Mouse (Mus musculus): ENCODE measurements around the gene Plppr1.

Plppr1 gene

DNA sequence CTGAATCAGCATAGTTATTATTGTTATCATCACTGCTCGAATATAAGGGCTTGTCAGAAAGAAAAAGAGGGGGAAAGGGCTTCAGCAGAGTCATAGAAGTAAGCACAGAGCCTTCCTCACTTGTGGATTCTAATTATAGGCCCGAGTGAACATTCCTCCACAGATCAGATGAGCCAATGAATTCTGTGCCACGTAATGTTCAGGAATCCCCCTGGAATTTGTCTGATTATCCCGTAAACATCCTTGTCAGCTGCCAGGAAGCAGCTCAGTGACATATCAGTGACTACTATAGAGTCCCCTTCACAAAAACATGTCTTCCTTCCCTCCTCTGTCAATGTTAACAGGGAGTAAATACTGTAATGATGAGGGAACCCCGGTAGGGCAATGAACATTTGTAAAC is 50.9 kb downstream of the Plppr1 start:
- no peak for DNase-seq (ENCODE audit: low spot score in 2 of 2)

DNA sequence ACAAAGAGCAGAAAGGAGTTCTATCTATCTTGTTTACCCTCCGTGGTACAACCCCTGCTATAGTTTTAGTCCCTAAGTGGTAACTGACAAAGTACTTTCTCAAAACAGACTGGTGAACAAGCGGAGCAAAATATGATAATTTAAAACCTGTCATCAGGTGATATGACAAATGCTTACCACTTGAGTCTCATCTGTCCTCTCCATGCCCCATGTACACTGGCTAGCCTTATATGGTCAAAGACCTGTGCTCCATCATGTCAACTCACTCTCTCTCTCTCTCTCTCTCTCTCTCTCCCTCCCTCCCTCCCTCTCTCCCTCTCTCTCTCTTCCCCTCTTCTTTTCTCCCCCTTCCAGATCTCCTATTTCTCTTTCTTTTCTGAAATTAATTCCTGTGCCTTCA is 59.8 kb downstream of the Plppr1 start:
- no peak for DNase-seq (ENCODE audit: low spot score in 2 of 2)

DNA sequence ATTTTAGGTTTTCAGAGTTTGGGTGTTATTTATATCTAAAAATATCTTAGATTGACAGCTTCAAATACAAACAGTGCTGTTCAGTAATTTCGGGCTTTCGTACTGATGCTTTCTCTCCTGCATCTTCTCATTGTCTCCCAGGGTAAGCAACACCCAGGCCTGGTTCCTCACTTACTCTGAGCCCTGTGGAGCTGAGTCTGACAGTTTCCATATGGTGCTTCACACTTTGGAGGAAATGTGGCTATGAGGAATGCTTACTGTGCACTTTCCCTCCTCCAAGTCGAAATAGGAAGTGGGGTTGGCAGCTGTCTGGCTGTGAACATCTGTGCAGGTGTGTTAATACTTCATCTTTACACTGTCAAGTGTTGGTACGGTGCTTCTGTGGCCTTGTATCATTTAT is 85.7 kb downstream of the Plppr1 start:
- DNase-seq (ENCODE audit: low spot score in 2 of 2): no peak

DNA sequence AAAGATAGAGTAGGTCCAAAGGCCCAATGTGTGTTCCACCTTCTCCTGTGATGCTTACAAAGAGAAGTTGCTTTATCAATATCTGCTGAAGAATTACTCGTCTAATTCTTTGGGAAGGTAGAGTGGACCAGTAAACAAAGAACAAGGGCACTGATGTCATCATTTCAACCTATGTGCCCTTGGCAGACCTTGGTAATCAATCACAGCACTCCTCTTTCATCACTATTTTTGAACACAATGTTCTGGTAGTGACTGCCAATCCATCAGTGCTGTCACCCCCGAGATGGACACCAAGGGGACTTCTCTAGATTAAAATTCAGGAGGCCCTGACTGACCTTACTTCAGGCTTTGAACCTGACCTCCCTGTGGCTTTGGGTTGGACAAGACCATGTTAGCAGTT is 89.7 kb downstream of the Plppr1 start:
- DNase-seq (ENCODE audit: low spot score in 2 of 2): no peak

DNA sequence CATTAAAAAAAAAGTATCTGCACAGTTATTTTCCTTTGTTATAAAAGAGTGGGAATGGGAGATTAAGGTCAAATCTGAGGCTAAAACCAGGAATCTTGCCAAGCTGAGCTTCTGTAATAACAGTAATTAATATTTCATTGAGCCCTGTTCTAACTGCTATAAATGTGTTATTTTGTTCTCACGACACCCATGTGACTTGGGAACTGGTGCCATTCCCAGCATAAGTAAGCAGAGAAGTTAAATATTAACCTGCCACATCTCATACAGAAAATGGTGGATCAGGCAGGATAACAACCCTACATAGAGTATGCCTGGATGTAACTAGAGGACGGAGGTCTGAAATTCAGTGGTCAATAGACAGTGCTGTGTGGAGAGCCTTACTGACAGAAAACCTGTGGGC is 90.2 kb downstream of the Plppr1 start:
- no peak for DNase-seq (ENCODE audit: low spot score in 2 of 2)

DNA sequence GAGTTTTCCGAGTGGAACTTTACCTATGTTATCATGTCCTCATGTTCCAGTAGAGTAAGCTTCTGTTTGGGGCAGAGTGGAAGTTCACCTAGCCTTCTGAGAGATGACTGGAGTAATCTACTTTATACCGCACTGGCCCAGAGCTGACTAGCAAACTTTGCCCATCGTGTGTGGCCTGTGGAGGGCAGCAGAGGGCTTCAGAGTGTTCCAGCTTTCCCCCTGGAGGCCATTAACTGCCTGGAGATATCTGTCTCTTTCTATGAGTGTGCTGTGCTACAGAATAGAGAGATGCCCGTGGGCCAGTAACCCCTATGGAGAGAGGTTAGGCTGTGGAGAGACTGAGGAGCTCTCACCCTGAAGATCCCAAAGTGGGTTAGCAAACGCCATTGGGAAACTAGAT is 94.8 kb downstream of the Plppr1 start:
- peak; percentile 49 to 58 for DNase-seq (ENCODE audit: low spot score in 2 of 2)

DNA sequence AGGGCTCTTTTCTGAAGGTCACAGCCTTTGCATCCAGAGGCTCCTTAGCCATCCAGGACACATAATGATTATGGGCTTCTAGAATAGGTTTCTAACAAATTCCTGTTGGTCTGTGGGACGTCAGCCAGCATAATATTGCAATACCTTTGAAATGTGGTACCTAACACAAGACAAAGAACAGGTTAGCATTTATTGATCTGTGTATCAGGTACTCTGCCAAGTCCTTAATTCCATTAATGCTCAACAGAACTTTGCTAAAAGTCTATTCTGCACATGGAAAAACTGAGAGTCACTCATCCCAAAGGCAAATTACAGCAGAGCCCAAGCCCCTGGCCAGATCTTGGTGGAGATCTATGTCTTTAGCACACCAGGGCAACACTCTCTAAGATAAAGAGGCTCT is 97.7 kb downstream of the Plppr1 start:
- DNase-seq (ENCODE audit: low spot score in 2 of 2): no peak

DNA sequence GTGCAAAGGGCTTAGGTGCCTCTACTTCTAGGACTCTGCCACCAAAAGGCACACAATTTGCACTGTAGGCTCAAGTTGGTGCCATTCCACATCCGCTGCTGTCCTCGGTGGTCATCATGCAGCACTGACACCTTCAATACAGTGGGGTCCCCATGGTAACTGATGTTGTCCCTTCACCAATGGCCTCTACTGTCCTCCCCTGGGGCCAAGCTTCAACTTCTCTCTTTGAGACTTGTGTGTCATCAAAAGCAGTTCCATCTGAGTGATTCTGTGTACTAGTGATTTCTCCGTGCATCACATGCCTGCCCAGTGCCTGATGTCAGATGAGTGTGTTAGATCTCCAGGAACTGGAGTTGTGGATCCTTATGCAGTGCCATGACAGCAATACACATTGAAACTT is 104.2 kb downstream of the Plppr1 start:
- no peak for DNase-seq (ENCODE audit: low spot score in 2 of 2)

GRCm38 (mm10) chr4:49166391-49166790 is 107.3 kb downstream of the Plppr1 start:
- DNase-seq (ENCODE audit: low spot score in 2 of 2): no peak

- no peak for DNase-seq (ENCODE audit: low spot score in 2 of 2)
Observed at GRCm38 (mm10) chr4:49167030-49167429, 108.0 kb downstream of the Plppr1 start.

GRCm38 (mm10) chr4:49169498-49169897 is 110.4 kb downstream of the Plppr1 start:
- no peak for DNase-seq (ENCODE audit: low spot score in 2 of 2)

- DNase-seq (ENCODE audit: low spot score in 2 of 2): no peak
Observed at GRCm38 (mm10) chr4:49178101-49178500, 119.0 kb downstream of the Plppr1 start.

DNA sequence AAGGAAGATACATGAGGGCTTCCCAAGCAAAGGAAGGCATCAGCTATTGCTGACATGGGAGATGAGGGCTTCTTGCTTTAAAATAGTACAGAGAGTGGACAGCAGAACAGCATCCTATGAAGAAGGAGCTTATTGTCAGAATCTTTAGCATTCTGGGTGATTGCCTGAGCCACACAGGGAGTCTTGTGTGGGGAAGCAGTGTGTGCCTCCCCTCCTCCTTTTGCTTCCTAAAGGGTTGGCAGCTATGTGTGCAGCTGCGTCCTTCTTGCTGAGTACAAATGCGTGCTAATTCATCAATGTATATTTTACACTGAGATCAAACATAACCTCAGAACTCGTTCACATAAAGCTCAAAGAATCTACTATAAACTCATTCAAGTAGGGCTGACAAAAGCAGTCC is 119.8 kb downstream of the Plppr1 start:
- DNase-seq (ENCODE audit: low spot score in 2 of 2): no peak

DNA sequence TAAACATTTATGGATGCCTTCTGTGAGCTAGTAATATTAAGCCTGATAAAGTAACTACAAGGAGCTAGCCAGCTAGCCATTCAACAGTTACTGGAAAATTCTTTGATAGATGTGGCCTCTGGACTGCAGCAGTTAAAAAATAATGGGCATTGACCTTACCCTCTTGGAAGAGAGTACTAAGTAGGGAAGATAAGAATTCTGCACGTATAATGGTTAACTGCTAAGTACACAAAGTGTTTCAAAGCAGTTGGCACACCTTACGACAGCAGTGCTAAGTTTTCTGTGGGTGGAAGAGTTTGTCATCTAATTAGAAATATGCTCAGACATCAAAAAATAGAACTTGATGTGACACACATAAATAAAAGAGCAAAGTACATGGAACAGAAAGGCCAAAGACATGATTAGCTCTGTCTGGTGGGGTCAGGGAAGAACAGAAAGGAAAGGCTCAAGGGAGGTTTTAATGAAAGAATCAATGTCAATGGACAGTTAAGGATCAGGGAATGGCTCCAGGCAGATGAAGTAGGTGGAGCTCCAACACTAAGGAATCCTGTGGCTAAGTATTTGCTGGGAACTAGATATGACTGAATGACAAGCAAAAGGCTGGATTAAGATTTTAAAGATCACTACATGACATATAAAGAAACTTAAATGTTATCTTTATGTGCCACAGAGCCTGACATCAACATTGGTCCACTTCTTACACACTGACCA is 120.6 kb downstream of the Plppr1 start:
- no peak for DNase-seq (ENCODE audit: low spot score in 2 of 2)

DNA sequence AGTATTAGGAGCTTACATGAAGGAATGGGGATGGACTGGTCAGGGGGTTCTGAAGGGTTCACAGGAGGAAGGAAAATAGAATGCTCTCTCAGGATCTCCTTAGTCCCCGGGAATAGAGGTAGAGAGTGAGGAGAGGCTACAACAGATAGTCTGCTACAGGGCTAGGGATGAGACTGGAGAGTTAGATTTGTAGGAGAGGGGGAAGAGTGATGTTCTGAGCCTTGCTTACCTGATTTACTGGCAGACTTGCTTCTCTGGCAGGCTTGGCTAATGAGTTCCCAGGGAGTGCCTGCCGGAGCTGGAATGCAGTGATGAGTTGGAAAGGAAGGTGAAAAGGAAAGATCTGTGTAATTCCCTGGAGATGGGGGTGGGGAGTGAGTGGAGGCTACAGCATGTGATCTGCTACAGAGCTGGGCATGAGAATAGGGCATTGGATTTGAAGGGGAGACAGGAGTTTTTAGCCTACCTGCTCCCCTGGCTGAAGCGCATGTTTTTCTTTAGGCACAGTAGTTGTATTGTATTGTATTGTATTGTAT is 131.0 kb downstream of the Plppr1 start:
- no peak for DNase-seq (ENCODE audit: low spot score in 2 of 2)

DNA sequence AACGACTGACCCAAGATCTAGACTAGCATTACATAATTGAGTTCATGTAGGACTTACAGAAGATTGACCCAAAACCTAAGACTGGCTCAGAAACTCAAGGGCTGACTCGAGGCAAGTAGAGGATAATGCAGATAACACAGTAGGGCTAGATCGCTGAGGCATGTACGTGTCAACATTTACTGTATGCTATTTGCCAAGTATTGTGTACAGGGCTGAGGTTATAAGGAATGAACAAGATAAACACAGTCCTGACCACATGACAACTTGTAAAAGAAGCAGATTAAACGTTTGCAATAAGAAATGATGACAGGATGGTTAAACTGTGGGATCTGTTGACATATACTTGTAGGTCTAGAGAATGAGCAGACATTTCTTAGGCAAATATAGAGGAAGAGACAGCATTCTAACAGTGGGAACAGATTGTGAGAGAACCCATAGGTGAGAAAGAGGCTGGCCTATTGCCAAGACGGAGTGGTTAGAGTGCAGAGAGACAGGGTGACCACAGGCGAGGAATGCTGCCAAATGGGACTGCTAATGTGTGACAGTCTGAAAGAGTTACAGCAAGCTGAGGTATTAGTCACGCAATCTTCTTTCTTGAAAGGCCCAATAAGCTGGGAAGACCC is 138.2 kb downstream of the Plppr1 start:
- no peak for DNase-seq (ENCODE audit: low spot score in 2 of 2)

DNA sequence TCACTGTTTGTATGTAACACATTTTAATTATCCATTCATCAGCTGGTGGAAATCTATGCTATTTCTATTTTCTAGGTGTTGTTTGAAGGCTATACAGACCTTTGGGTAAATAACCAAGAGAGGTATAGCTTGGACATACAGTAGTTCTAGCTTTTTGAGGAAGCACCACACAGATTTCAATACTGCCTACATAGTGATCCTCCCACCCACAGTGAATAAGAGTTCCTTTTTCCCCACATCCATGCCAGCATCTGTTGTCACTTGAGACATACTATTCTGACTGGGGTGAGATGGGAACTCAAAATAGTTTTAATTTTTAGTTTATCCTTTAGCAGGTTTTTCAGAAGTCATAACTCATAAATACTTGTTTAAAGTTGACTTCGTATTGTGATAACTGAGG is 151.4 kb downstream of the Plppr1 start:
- no peak for DNase-seq (ENCODE audit: low spot score in 2 of 2)

- DNase-seq (ENCODE audit: low spot score in 2 of 2): no peak
Observed at GRCm38 (mm10) chr4:49211582-49211981, 152.5 kb downstream of the Plppr1 start.

DNA sequence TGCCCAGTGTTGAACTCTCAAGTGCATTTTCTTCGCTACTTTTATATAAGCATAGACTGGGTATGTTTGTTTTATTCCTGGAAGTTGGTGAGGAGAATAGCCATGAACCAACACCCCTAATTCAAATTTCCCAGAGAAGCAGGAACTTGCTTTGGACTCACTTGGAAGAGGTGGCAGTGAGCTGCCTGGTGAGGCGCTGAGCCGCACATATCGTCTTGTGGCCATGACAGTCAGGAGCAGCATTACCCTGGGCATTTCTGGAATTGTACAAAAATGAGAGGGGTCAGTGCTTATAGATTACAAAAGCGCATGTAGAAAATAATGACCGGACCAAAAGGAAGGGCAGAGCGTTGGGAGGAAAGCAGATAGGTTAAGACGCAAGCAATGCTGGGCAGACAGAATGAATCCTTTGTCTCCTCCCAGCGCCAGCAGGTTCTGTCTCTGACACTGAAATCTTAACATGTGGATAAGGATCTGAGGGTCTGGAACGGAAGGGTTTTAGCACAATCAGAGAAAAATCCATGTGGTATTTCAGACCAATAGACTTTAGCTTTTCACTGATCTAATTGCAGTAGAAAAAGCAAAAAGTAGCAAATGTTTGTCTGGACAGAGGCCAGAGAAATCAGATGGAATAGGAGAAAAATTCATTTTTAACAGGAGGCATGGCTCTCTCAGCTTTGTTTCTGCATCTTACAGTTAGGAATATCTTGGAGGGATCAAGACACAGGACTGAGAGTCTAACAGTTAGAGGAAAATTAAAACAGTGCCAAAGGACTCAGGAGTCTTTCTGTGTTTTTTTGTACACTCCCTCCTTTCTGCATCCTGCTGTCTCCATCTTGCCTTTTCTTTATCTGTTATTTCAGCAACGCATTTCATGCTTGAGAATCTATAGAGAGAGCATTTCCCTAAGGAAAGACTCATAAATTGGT is 153.8 kb downstream of the Plppr1 start:
- DNase-seq (ENCODE audit: low spot score in 2 of 2): no peak

GRCm38 (mm10) chr4:49214341-49214740 is 155.3 kb downstream of the Plppr1 start:
- DNase-seq (ENCODE audit: low spot score in 2 of 2): no peak

GRCm38 (mm10) chr4:49223501-49223900 is 164.4 kb downstream of the Plppr1 start:
- no peak for DNase-seq (ENCODE audit: low spot score in 2 of 2)

- no peak for DNase-seq (ENCODE audit: low spot score in 2 of 2)
Observed at GRCm38 (mm10) chr4:49225021-49225420, 165.9 kb downstream of the Plppr1 start.
